Mouse (Mus musculus) kidney, adult 8-10 months (tissue): ENCODE data around the gene Ern2.
A peak's percentile ranks its signal among the peaks of the same experiment; 100 is the strongest.

Source experiments
- DNase-seq, 2 experiments: peaks; one replicate each; pipeline ENCODE4 v3.0.0; 2022

Gene Ern2

GRCm38 (mm10) chr7:122186043-122186442 is at the start of gene Ern2:
Gene Ern2 (minus strand): TSS chr7:122186207.
- DNase-seq = no peak

- no peak for DNase-seq
Observed at GRCm38 (mm10) chr7:122230866-122231265, 44.9 kb upstream of the Ern2 start.

- no peak for DNase-seq
Observed at GRCm38 (mm10) chr7:122229916-122230315, 43.9 kb upstream of the Ern2 start.

- DNase-seq = no peak
Observed at GRCm38 (mm10) chr7:122229306-122229705, 43.3 kb upstream of the Ern2 start.

GRCm38 (mm10) chr7:122226744-122227143 is 40.7 kb upstream of the Ern2 start:
- no peak for DNase-seq

- DNase-seq = no peak
Observed at GRCm38 (mm10) chr7:122226020-122226742, 40.2 kb upstream of the Ern2 start.

- peak; percentile 11 to 32 for DNase-seq
Observed at GRCm38 (mm10) chr7:122219315-122219801, 33.4 kb upstream of the Ern2 start, which contains the start of gene Chp2. Gene Chp2 (plus strand): TSS chr7:122219496.

GRCm38 (mm10) chr7:122208276-122209021 is 22.4 kb upstream of the Ern2 start:
- DNase-seq = no peak

- DNase-seq = no peak
Observed at GRCm38 (mm10) chr7:122206121-122206520, 20.1 kb upstream of the Ern2 start.

GRCm38 (mm10) chr7:122203936-122204335 is 17.9 kb upstream of the Ern2 start:
- DNase-seq = no peak

- peak in 1 of 2 experiments; percentile 9 for DNase-seq
Observed at GRCm38 (mm10) chr7:122199296-122199695, 13.3 kb upstream of the Ern2 start.

- peak; percentile 42 to 76 for DNase-seq
Observed at GRCm38 (mm10) chr7:122197306-122197705, 11.3 kb upstream of the Ern2 start.

GRCm38 (mm10) chr7:122196771-122197170 is 10.8 kb upstream of the Ern2 start:
- DNase-seq = peak; percentile 35 to 54

- DNase-seq = peak in 1 of 2 experiments; percentile 8
Observed at GRCm38 (mm10) chr7:122193919-122194318, 7.9 kb upstream of the Ern2 start.

GRCm38 (mm10) chr7:122191097-122191496 is 5.1 kb upstream of the Ern2 start:
- no peak for DNase-seq

- peak in 1 of 2 experiments; percentile 42 for DNase-seq
Observed at GRCm38 (mm10) chr7:122189484-122189883, 3.5 kb upstream of the Ern2 start.

- DNase-seq = no peak
Observed at GRCm38 (mm10) chr7:122184569-122184968, 1.4 kb downstream of the Ern2 start.

- no peak for DNase-seq
Observed at GRCm38 (mm10) chr7:122180720-122181119, 5.3 kb downstream of the Ern2 start.

- DNase-seq = no peak
Observed at GRCm38 (mm10) chr7:122171613-122172012, 14.4 kb downstream of the Ern2 start.

GRCm38 (mm10) chr7:122170705-122171104 is 15.3 kb downstream of the Ern2 start:
- DNase-seq = no peak

GRCm38 (mm10) chr7:122167203-122167602 is 18.8 kb downstream of the Ern2 start:
- DNase-seq = no peak

- DNase-seq = no peak
Observed at GRCm38 (mm10) chr7:122163766-122164165, 22.2 kb downstream of the Ern2 start.

GRCm38 (mm10) chr7:122160037-122160436 is 26.0 kb downstream of the Ern2 start:
- no peak for DNase-seq
